Mouse (Mus musculus) forebrain, postnatal 0 days (tissue): ENCODE data around the gene Prrx2. TPM values are rescaled to one million over a fixed set of nuclear protein-coding genes. Genes with fewer than 3 reads are reported as not detected.

Experiments
- ATAC-seq: fragments of 200-750 bp; cut with Nextera tagmentation; 2 replicates; pipeline ENCODE4 v1.8.0; 2017; ENCODE audit warnings: mild to moderate bottlenecking, moderate library complexity
- DNase-seq: peaks from one replicate; pipeline ENCODE4 v3.0.0-alpha.2; 2015
- H3K27ac ChIP-seq: fragments of 300-500 bp; sonication (generic); 2 replicates; pipeline ENCODE4 v1.5.1; 2014; ENCODE audit warnings: low read depth, mild to moderate bottlenecking, antibody characterized with exemption, low read length, moderate library complexity, mixed read lengths
- H3K27me3 ChIP-seq: fragments of 300-500 bp; sonication (generic); 2 replicates; pipeline ENCODE4 v1.6.1; 2014; ENCODE audit warnings: mild to moderate bottlenecking, low read length, mixed read lengths; ENCODE audit not compliant: insufficient read depth
- H3K36me3 ChIP-seq: fragments of 300-500 bp; sonication (generic); 2 replicates; pipeline ENCODE4 v1.6.1; 2014; ENCODE audit warnings: mild to moderate bottlenecking, moderate library complexity; ENCODE audit not compliant: insufficient read depth
- H3K4me1 ChIP-seq: fragments of 300-500 bp; sonication (generic); 2 replicates; pipeline ENCODE4 v1.6.1; 2014; ENCODE audit warnings: antibody characterized with exemption; ENCODE audit not compliant: insufficient read depth
- H3K4me2 ChIP-seq: fragments of 300-500 bp; sonication (generic); 2 replicates; pipeline ENCODE4 v1.6.1; 2014; ENCODE audit warnings: low read depth, mild to moderate bottlenecking, moderate library complexity
- H3K4me3 ChIP-seq: fragments of 300-500 bp; sonication (generic); 2 replicates; pipeline ENCODE4 v1.5.1; 2014; ENCODE audit warnings: low read depth, low read length, mixed read lengths
- H3K9ac ChIP-seq: fragments of 300-500 bp; sonication (generic); 2 replicates; pipeline ENCODE4 v1.6.1; 2014; ENCODE audit warnings: mild to moderate bottlenecking
- H3K9me3 ChIP-seq: fragments of 300-500 bp; sonication (generic); 2 replicates; pipeline ENCODE4 v1.6.1; 2016; ENCODE audit warnings: low read length
- CTCF ChIP-seq: sonication (generic); IDR thresholded peaks from 2 replicates; pipeline ENCODE4 v1.5.1; 2016; ENCODE audit warnings: antibody characterized with exemption, control low read depth, low read depth
- WGBS: fragments of 180-500 bp; shearing (Covaris S2); extraction: QIAGEN DNeasy Blood & Tissue Kit; methylation state at CpG from one replicate; pipeline ENCODE4 v1.1.7; 2014; 5-methylcytosine and 5-hydroxymethylcytosine counted together
- polyA plus RNA-seq: library from polyadenylated mRNA; unstranded; fragments of >200 nt; fragmentation: Nextera tagmentation; extraction: Ambion mirVana; gene quantifications from 2 replicates; pipeline ENCODE4 v1.2.1, GENCODE M21; 2015
- total RNA-seq: library from RNA; depleted of rRNA; stranded (reverse); fragments of >200 nt; gene quantifications from 2 replicates; pipeline ENCODE4 v1.2.3, GENCODE M21; 2014

The Prrx2 gene
- total and polyA plus RNA-seq, 2 experiments from 2014 or later = 3.6 to 4.1 TPM

- Histone ChIP-seq H3K9me3 (no peaks in the 10 kb centered on the region), H3K9ac (no peak overlapping the region), H3K4me3 (no peak overlapping the region), H3K36me3 (no peaks in the 10 kb centered on the region), H3K27ac (no peak overlapping the region), H3K27me3 (peaks cover 9% of the 10 kb centered on the region; the same call in 1 of the 2 replicates), H3K4me1 (no peaks in the 10 kb centered on the region), H3K4me2 (no peak overlapping the region)
- WGBS = 79% methylated on average over 6 of the region's 6 CpGs
- no peak for TF ChIP-seq CTCF
- DNase-seq = no peak
- ATAC-seq = no peak
Measured at GRCm38 (mm10) chr2:30850581-30850980, 15.8 kb downstream of the Prrx2 start.

DNA sequence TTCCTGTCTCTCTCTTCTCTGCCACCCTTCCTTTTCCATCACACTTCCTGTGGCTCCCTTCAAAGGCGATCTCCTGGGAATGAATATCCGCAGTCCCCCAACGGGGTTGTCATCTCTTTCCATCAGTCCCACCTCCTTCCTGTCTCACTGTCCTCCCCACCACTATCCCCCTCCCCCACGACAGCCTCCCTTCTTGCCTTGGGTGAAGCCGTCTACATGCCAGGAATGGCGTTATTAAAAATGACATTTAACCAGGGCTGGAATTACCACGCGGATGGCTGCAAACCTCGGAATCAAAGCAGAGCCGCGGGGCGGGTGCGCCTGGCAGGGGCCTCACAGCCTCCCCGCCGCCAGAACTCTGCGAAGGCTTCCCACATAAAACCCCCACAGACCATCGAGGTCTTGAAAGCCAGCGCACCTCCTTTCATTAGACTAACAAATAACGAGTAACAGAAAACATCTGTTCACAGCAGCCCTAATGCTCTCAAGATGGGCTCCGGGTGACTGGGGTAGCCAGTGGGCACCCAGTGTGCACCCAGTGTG lies 18.1 kb downstream of the Prrx2 start:
- Histone ChIP-seq H3K36me3 (no peaks in the 10 kb centered on the region), H3K9ac (no peak overlapping the region), H3K4me3 (no peak overlapping the region), H3K4me1 (no peaks in the 10 kb centered on the region), H3K4me2 (no peak overlapping the region), H3K27ac (no peak overlapping the region), H3K9me3 (no peaks in the 10 kb centered on the region), H3K27me3 (no peaks in the 10 kb centered on the region)
- ATAC-seq (no peak), DNase-seq (no peak)
- 37% methylated on average over 20 of the region's 20 CpGs for WGBS
- no peak for TF ChIP-seq CTCF

DNA sequence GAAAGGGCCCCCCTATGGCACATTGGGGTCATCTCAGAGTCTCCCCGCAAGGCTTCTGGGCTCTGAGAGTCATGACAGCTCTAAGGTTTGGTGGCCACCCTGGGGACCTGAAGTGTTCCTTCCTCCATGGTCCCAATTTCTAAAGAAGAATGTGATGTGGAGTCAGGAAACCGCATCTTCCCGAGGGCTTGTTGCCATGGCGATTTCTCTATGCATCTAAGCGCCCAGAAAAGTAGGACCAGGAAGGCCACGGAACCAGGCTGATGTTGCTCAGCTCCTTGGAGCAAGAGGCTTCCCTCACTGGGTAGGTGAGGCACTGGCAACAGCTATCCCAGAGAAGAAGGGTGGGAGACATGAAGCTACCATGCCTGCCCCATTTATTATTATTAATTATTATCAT lies 22.3 kb downstream of the Prrx2 start:
- Histone ChIP-seq H3K27ac (no peak overlapping the region), H3K4me1 (no peaks in the 10 kb centered on the region), H3K9ac (no peak overlapping the region), H3K27me3 (no peaks in the 10 kb centered on the region), H3K36me3 (no peaks in the 10 kb centered on the region), H3K4me3 (no peak overlapping the region), H3K9me3 (no peaks in the 10 kb centered on the region), H3K4me2 (no peak overlapping the region)
- ATAC-seq (no peak), DNase-seq (peak; percentile 58)
- 47% methylated on average over 6 of the region's 6 CpGs for WGBS
- no peak for TF ChIP-seq CTCF

- DNase-seq = no peak
- ATAC-seq = no peak
- Histone ChIP-seq H3K4me3 (no peak overlapping the region), H3K9me3 (no peaks in the 10 kb centered on the region), H3K36me3 (no peaks in the 10 kb centered on the region), H3K4me2 (no peak overlapping the region), H3K4me1 (no peaks in the 10 kb centered on the region), H3K27ac (no peak overlapping the region), H3K9ac (no peak overlapping the region), H3K27me3 (no peaks in the 10 kb centered on the region; the same call in 1 of the 2 replicates)
- WGBS = 87% methylated on average over 5 of the region's 5 CpGs
- TF ChIP-seq CTCF = no peak
Measured at GRCm38 (mm10) chr2:30859782-30860181, 25.0 kb downstream of the Prrx2 start.

- H3K9me3 ChIP-seq = no peaks in the 10 kb centered on the region
- H3K27ac ChIP-seq = no peak overlapping the region
- H3K4me3 ChIP-seq = no peak overlapping the region
- no peak for TF ChIP-seq CTCF
- H3K36me3 ChIP-seq = no peaks in the 10 kb centered on the region
- DNase-seq = no peak
- H3K27me3 ChIP-seq = no peaks in the 10 kb centered on the region; the same call in 1 of the 2 replicates
- no peak overlapping the region for H3K9ac ChIP-seq
- no peak overlapping the region for H3K4me2 ChIP-seq
- no peaks in the 10 kb centered on the region for H3K4me1 ChIP-seq
- ATAC-seq = no peak
- 71% methylated on average over 4 of the region's 4 CpGs for WGBS
Measured at GRCm38 (mm10) chr2:30862081-30862480, 27.3 kb downstream of the Prrx2 start.

DNA sequence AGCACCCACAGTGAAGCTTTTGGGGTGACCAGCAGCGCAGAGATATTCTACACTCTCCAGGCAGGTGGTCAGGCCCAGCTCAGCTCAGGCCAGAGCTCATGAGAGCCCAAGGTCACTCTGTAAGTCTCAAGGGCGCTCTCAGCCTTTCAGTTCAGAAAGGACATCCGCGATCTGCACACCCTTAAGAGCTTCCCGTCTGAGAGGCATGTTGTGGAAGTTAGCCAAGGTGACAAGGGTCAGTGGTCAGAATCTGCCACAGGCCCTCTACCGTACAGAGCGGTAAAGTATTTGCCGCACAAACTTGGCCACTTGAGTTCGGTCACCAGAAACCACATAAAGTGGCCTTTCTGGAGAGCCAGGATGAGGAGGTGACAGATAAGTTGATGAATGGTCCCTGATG lies 28.8 kb downstream of the Prrx2 start:
- WGBS = 89% methylated on average over 9 of the region's 9 CpGs
- no peaks in the 10 kb centered on the region; the same call in 1 of the 2 replicates for H3K27me3 ChIP-seq

DNA sequence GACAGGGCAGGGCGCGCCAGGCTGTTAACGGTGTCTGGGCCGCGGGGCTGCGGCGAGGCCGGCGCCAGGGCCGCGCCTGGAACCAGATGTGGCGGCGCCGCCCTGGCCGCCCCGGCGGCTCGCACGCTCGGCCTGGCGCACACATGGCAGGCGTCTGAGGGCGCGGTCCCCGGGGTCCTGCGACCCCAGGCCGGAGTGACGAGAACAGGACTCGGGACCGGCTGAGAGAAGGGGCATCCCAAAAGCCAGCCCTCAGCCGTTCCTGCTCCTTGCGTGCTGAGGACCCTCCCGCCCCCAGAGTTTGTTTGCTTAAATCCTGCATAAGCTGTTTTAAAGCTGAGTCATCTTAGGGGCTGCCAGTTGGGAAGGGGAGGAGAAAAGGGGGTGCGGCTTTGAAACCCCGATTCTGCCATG lies 30.2 kb downstream of the Prrx2 start:
- H3K36me3 ChIP-seq = no peaks in the 10 kb centered on the region
- no peaks in the 10 kb centered on the region for H3K9me3 ChIP-seq
- DNase-seq (no peak), ATAC-seq (peak; percentile 20; the same call in 1 of the 2 replicates)
- TF ChIP-seq CTCF = no peak
- WGBS = 3% methylated on average over 31 of the region's 35 CpGs
- no peak overlapping the region for H3K27ac ChIP-seq
- H3K27me3 ChIP-seq = no peaks in the 10 kb centered on the region; the same call in 1 of the 2 replicates
- no peak overlapping the region for H3K9ac ChIP-seq
- H3K4me3 ChIP-seq = peak overlapping the region; percentile 24
- peak overlapping the region; percentile 48 for H3K4me2 ChIP-seq
- H3K4me1 ChIP-seq = no peaks in the 10 kb centered on the region

More for the DNA sequence above, 28.8 kb downstream of the Prrx2 start:
- H3K4me2 ChIP-seq = no peak overlapping the region
- H3K4me1 ChIP-seq = no peaks in the 10 kb centered on the region
- H3K27ac ChIP-seq = no peak overlapping the region
- TF ChIP-seq CTCF = no peak
- H3K9ac ChIP-seq = no peak overlapping the region
- no peaks in the 10 kb centered on the region for H3K9me3 ChIP-seq
- ATAC-seq (no peak), DNase-seq (no peak)
- H3K4me3 ChIP-seq = no peak overlapping the region
- no peaks in the 10 kb centered on the region for H3K36me3 ChIP-seq
